ENCODE assay signal across 14 mouse cellular contexts in genomic region chr1:60196813-60197212, GRCm38 (mm10). TPM values are rescaled to one million over a fixed set of nuclear protein-coding genes. Genes with fewer than 3 reads are reported as not detected.
DNase-seq lines count a peak whose midpoint lies in the region; ATAC-seq lines count a peak whose summit lies in the region.
"Had no signal": no experiment of that assay in that cellular context is flagged by ENCODE, and none has a peak within 500 bp of the region (broad histone marks: within the 10 kb centered on the region; RNA-seq: fewer than 3 reads in every experiment).

No protein-coding gene starts in this region.

- no peak overlapping the region for H3K4me3 ChIP-seq in hindbrain, embryonic 10.5 days
- no peak overlapping the region for H3K4me3 ChIP-seq in hindbrain, embryonic 13.5 days
- H3K4me3 ChIP-seq in midbrain, embryonic 11.5 days (ENCODE audit: low read depth, low read length) = no peak overlapping the region
- H3K4me3 ChIP-seq in midbrain, embryonic 15.5 days = no peak overlapping the region
- H3K4me3 ChIP-seq: forebrain, embryonic 10.5 days; liver, embryonic 13.5 days had no signal

- 67% methylated on average over 3 of the region's 3 CpGs for WGBS in hindbrain, embryonic 10.5 days
- WGBS in hindbrain, embryonic 13.5 days = 69% methylated on average over 3 of the region's 3 CpGs
- WGBS in midbrain, embryonic 11.5 days = 67% methylated on average over 3 of the region's 3 CpGs
- 72% methylated on average over 3 of the region's 3 CpGs for WGBS in midbrain, embryonic 15.5 days

- no peaks in the 10 kb centered on the region for H3K27me3 ChIP-seq in hindbrain, embryonic 10.5 days (ENCODE audit: insufficient read depth, poor library complexity, severe bottlenecking)
- no peaks in the 10 kb centered on the region for H3K27me3 ChIP-seq in hindbrain, embryonic 13.5 days
- no peaks in the 10 kb centered on the region for H3K27me3 ChIP-seq in midbrain, embryonic 11.5 days (ENCODE audit: control insufficient read depth, insufficient read depth, low read length)
- no peaks in the 10 kb centered on the region for H3K27me3 ChIP-seq in midbrain, embryonic 15.5 days (replicated peaks)
- H3K27me3 ChIP-seq: liver, embryonic 13.5 days had no signal

- no peak overlapping the region for H3K27ac ChIP-seq in hindbrain, embryonic 10.5 days
- H3K27ac ChIP-seq in hindbrain, embryonic 13.5 days = no peak overlapping the region
- no peak overlapping the region for H3K27ac ChIP-seq in midbrain, embryonic 11.5 days (ENCODE audit: low read depth, low read length)
- H3K27ac ChIP-seq in midbrain, embryonic 15.5 days = no peak overlapping the region
- H3K27ac ChIP-seq: forebrain, embryonic 10.5 days; liver, embryonic 13.5 days had no signal

- DNase-seq in hindbrain, embryonic 10.5 days (ENCODE audit: low spot score) = peak; percentile 10
- peak; percentile 87 for DNase-seq in midbrain, embryonic 11.5 days (ENCODE audit: low spot score, missing footprints)
- DNase-seq in NIH3T3 (ENCODE audit: low read depth) = peak; percentile 13
- peak; percentile 11 for DNase-seq in naive thymus-derived CD4-positive, alpha-beta T cell, adult 2 months (ENCODE audit: low read depth)
- no peak for DNase-seq in frontal cortex, postnatal 10 days (ENCODE audit: low spot score in 2 of 2)
- no peak for DNase-seq in cerebellum, adult 11 months
- DNase-seq: adrenal gland, postnatal 36 days; gastrocnemius, postnatal 14 days; heart, postnatal 36 days; kidney, postnatal 14 days; liver, embryonic 13.5 days had no signal

- no peaks in the 10 kb centered on the region for H3K9me3 ChIP-seq in hindbrain, embryonic 10.5 days
- H3K9me3 ChIP-seq in hindbrain, embryonic 13.5 days = no peaks in the 10 kb centered on the region
- no peaks in the 10 kb centered on the region for H3K9me3 ChIP-seq in midbrain, embryonic 11.5 days (ENCODE audit: control insufficient read depth, low read length)
- no peaks in the 10 kb centered on the region for H3K9me3 ChIP-seq in midbrain, embryonic 15.5 days
- H3K9me3 ChIP-seq: forebrain, embryonic 10.5 days; liver, embryonic 13.5 days had no signal

- no peak for ATAC-seq in hindbrain, embryonic 13.5 days (ENCODE audit: low FRiP score)
- ATAC-seq in midbrain, embryonic 11.5 days (ENCODE audit: low FRiP score) = no peak
- no peak for ATAC-seq in midbrain, embryonic 15.5 days (replicated peaks)

- H3K36me3 ChIP-seq in hindbrain, embryonic 10.5 days = peaks cover 36% of the 10 kb centered on the region
- peaks cover 22% of the 10 kb centered on the region for H3K36me3 ChIP-seq in hindbrain, embryonic 13.5 days
- H3K36me3 ChIP-seq in midbrain, embryonic 11.5 days (ENCODE audit: control insufficient read depth, insufficient read depth, low read length) = peaks cover 6% of the 10 kb centered on the region
- peaks cover 14% of the 10 kb centered on the region for H3K36me3 ChIP-seq in midbrain, embryonic 15.5 days (replicated peaks)

- H3K4me1 ChIP-seq in hindbrain, embryonic 10.5 days (replicated peaks) = no peaks in the 10 kb centered on the region
- peaks cover 4% of the 10 kb centered on the region; the same call in 1 of the 2 replicates for H3K4me1 ChIP-seq in hindbrain, embryonic 13.5 days (replicated peaks)
- no peaks in the 10 kb centered on the region for H3K4me1 ChIP-seq in midbrain, embryonic 11.5 days (ENCODE audit: control insufficient read depth, insufficient read depth, low read length)
- 0 out of 2 replicates have a peak, but pooled peaks cover 3% of the 10 kb centered on the region for H3K4me1 ChIP-seq in midbrain, embryonic 15.5 days
- H3K4me1 ChIP-seq: forebrain, embryonic 10.5 days; liver, embryonic 13.5 days had no signal

- no peak overlapping the region for H3K4me2 ChIP-seq in hindbrain, embryonic 13.5 days
- H3K4me2 ChIP-seq in midbrain, embryonic 11.5 days = no peak overlapping the region
- H3K4me2 ChIP-seq in midbrain, embryonic 15.5 days = no peak overlapping the region
- H3K4me2 ChIP-seq: liver, embryonic 13.5 days had no signal

- H3K9ac ChIP-seq in hindbrain, embryonic 13.5 days = no peak overlapping the region
- H3K9ac ChIP-seq in midbrain, embryonic 11.5 days (ENCODE audit: low read length) = no peak overlapping the region
- no peak overlapping the region for H3K9ac ChIP-seq in midbrain, embryonic 15.5 days
- H3K9ac ChIP-seq: liver, embryonic 13.5 days had no signal

RNA-seq across cellular contexts. Expression of gene Nbeal1, which starts 16.4 kb away (rescaled TPM):
- 5.8 and 8.0 TPM in 2 replicates for polyA plus RNA-seq in hindbrain, embryonic 10.5 days (2016; fragmentation: Nextera tagmentation; extraction: Ambion mirVana)
- 9.1 and 10.0 TPM in 2 replicates for polyA plus RNA-seq in hindbrain, embryonic 13.5 days (2015; fragmentation: Nextera tagmentation; extraction: Ambion mirVana)
- polyA plus RNA-seq in midbrain, embryonic 11.5 days (2014; fragmentation: Nextera tagmentation; extraction: Ambion mirVana) = 7.2 and 7.5 TPM in 2 replicates
- 7.9 and 9.6 TPM in 2 replicates for polyA plus RNA-seq in midbrain, embryonic 15.5 days (2015; fragmentation: Nextera tagmentation; extraction: Ambion mirVana)

Comparison
In these comparisons a context has a peak if more than half of its experiments do, and no peak if none do; other contexts are left out.
1. DNase-seq: peak in hindbrain, embryonic 10.5 days (single experiment), midbrain, embryonic 11.5 days (single experiment), NIH3T3 (single experiment) and naive thymus-derived CD4-positive, alpha-beta T cell, adult 2 months (single experiment); none in frontal cortex, postnatal 10 days (0 of 2) and cerebellum, adult 11 months (single experiment).